Mouse (Mus musculus): ENCODE measurements around the gene Fcgr2b.

GRCm38 (mm10) chr1:170919308-170919707 lies 57.0 kb downstream of the Fcgr2b start:
- TF ChIP-seq CTCF (conservative IDR thresholded peaks at IDR 0.05; ENCODE audit: low read length) (no peak), NANOG (IDR thresholded peaks at IDR 0.05; ENCODE audit: borderline replicate concordance, low read length) (no peak)
